Mouse (Mus musculus) spleen, adult 12 weeks (tissue): ENCODE results near the gene Vmn1r3.
"Not testable (repeated sequence)": the region's sequence is repeated elsewhere in the genome, so short reads cannot be mapped to it uniquely, and the experiment has no call there.

ENCODE experiments used
- DNase-seq: peaks from one replicate; pipeline ENCODE4 v3.0.0; 2022; ENCODE audit warnings: low spot score

The Vmn1r3 gene

GRCm38 (mm10) chr4:3185258-3185657 lies at the start of gene Vmn1r3:
TSS of gene Vmn1r3 (minus strand) at chr4:3185358.
- DNase-seq = not testable (repeated sequence)

- DNase-seq = no peak
Measured at GRCm38 (mm10) chr4:3232053-3232452, 46.9 kb upstream of the Vmn1r3 start.

- no peak for DNase-seq
Measured at GRCm38 (mm10) chr4:3230908-3231684, 45.9 kb upstream of the Vmn1r3 start.

- no peak for DNase-seq
Measured at GRCm38 (mm10) chr4:3229532-3229931, 44.4 kb upstream of the Vmn1r3 start.

- DNase-seq = no peak
Measured at GRCm38 (mm10) chr4:3228476-3228875, 43.3 kb upstream of the Vmn1r3 start.

- DNase-seq = no peak
Measured at GRCm38 (mm10) chr4:3227751-3228150, 42.6 kb upstream of the Vmn1r3 start.

- DNase-seq = no peak
Measured at GRCm38 (mm10) chr4:3226488-3226887, 41.3 kb upstream of the Vmn1r3 start.

- not testable (repeated sequence) for DNase-seq
Measured at GRCm38 (mm10) chr4:3225416-3225815, 40.3 kb upstream of the Vmn1r3 start.

GRCm38 (mm10) chr4:3224848-3225247 lies 39.7 kb upstream of the Vmn1r3 start:
- DNase-seq = not testable (repeated sequence)

- not testable (repeated sequence) for DNase-seq
Measured at GRCm38 (mm10) chr4:3223483-3224209, 38.5 kb upstream of the Vmn1r3 start.

GRCm38 (mm10) chr4:3216382-3216781 lies 31.2 kb upstream of the Vmn1r3 start:
- DNase-seq = not testable (repeated sequence)

GRCm38 (mm10) chr4:3213349-3213748 lies 28.2 kb upstream of the Vmn1r3 start:
- DNase-seq = not testable (repeated sequence)

- DNase-seq = not testable (repeated sequence)
Measured at GRCm38 (mm10) chr4:3209643-3210217, 24.6 kb upstream of the Vmn1r3 start.

- DNase-seq = not testable (repeated sequence)
Measured at GRCm38 (mm10) chr4:3176746-3177490, 8.2 kb downstream of the Vmn1r3 start.

- not testable (repeated sequence) for DNase-seq
Measured at GRCm38 (mm10) chr4:3176195-3176594, 9.0 kb downstream of the Vmn1r3 start.

- DNase-seq = not testable (repeated sequence)
Measured at GRCm38 (mm10) chr4:3175756-3176155, 9.4 kb downstream of the Vmn1r3 start.

GRCm38 (mm10) chr4:3174586-3174985 lies 10.6 kb downstream of the Vmn1r3 start:
- DNase-seq = not testable (repeated sequence)

- not testable (repeated sequence) for DNase-seq
Measured at GRCm38 (mm10) chr4:3167020-3167419, 18.1 kb downstream of the Vmn1r3 start, which contains the start of gene Vmn1r2. TSS of gene Vmn1r2 (plus strand) at chr4:3167320.

GRCm38 (mm10) chr4:3165046-3165445 lies 20.1 kb downstream of the Vmn1r3 start:
- no peak for DNase-seq

- not testable (repeated sequence) for DNase-seq
Measured at GRCm38 (mm10) chr4:3164429-3164828, 20.7 kb downstream of the Vmn1r3 start.

GRCm38 (mm10) chr4:3153320-3153719 lies 31.8 kb downstream of the Vmn1r3 start:
- not testable (repeated sequence) for DNase-seq

GRCm38 (mm10) chr4:3147926-3148325 lies 37.2 kb downstream of the Vmn1r3 start:
- DNase-seq = not testable (repeated sequence)
